Mouse (Mus musculus): ENCODE results near the gene Cluh. TPM values are rescaled to one million over a fixed set of nuclear protein-coding genes. Genes with fewer than 3 reads are reported as not detected.
A peak's percentile ranks its signal among the peaks of the same experiment; 100 is the strongest.

Cluh gene
- total RNA-seq, 1 experiment from 2014 or later = 212 TPM

DNA sequence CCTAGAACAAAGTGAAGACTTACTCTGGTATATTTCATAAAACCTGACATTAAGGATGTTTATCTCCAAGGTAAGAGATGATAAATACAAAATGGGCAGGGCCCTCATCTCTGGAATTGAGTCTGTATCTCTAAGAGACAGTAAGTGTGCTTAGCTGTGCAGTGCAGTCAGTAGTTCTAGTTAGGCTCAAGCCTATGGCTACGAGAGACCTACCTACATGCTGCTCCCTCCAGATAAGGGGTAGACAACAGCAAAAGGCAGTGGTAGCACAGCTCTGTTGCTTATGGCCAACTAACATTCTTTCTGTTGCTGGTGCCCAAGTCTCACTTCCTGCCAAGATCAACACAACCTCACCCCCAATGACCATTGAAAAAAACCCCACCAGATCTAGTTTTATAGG, 24.3 kb downstream of the Cluh start:
- DNase-seq = no peak

DNA sequence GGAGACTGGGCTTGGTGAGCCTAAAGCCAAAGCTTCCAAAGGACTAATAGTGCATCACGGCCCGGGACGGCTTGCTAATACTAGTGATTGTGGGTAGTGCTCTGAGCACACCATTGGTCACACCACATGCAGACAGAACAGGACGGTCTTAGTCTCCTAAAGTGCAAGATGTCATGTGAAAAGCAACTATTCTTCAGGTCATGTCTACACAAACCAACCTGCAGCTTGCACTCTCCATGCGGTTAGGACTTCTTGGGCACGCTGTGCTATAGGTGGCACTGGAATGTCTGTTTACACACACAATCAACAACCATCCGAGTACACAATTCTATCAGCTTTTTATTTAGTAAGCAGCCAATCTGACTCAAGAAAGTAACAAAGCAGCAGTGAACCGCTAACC, 25.4 kb downstream of the Cluh start:
- DNase-seq = no peak

GRCm38 (mm10) chr11:74675156-74675555, 25.9 kb downstream of the Cluh start:
- DNase-seq = no peak

GRCm38 (mm10) chr11:74692151-74692550, 42.9 kb downstream of the Cluh start:
- no peak for DNase-seq

GRCm38 (mm10) chr11:74699505-74699904, 50.2 kb downstream of the Cluh start:
- no peak for DNase-seq

DNA sequence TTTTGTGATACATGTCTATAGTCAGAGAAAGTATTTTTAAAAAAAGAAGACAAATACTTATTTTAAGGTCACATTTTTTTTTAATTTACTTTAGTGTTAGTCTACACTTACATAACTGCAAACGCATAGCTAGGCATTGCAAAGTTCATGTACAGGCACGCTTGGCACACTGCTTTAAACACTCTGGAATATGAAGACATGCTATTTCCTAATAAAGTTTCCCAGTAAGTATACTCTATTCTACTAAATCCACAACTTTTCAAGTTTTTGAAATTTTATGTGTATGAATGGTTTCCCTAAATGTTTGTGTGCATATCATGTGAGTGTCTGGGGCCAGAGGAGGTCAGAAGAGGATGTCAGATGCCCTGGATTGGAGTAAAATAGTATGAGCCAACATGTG, 54.8 kb downstream of the Cluh start:
- no peak for DNase-seq

GRCm38 (mm10) chr11:74708781-74709180, 59.5 kb downstream of the Cluh start:
- no peak for DNase-seq

- no peak for DNase-seq
Measured at GRCm38 (mm10) chr11:74710671-74711070, 61.4 kb downstream of the Cluh start.

DNA sequence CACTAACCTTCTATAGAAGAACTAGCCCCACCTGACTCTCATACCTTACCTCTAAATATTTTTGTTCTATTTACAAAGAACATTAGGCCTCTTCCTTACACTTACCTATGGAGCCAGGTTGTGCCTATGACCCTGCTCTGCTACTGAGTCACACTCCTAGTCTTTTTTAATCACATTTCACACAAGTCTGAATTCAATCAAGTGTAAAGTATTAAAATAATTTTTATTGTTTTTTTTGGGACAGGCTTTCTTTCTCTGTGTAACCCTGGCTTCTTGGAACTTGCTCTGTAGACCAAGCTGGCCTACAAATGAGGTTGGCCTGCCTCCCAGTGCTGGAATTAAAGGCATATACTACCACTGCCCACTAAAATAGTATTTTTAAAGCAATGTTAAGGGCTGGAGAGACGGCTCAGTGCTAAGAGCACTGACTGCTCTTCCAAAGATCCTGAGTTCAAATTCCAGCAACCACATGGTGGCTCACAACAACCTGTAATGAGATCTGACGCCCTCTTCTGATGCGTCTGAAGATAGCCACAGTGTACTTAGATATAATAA, 66.8 kb downstream of the Cluh start:
- DNase-seq = peak; percentile 16

Other genes with a start within 250 kb of the Cluh start
- gene Rap1gap2, start 38.6 kb upstream of the Cluh start, total RNA-seq (2021) = 5.9 and 11.5 TPM in 2 replicates
- gene Ccdc92b, start 29.9 kb upstream of the Cluh start, total RNA-seq (2021) = 3.3 and 4.1 TPM in 2 replicates
- 141 and 192 TPM in 2 replicates for gene Pafah1b1, start 75.2 kb downstream of the Cluh start, total RNA-seq (2021)
- 34.2 and 35.9 TPM in 2 replicates for gene Mettl16, start 121.3 kb downstream of the Cluh start, total RNA-seq (2021)
- 35.5 and 37.7 TPM in 2 replicates for gene Mnt, start 181.4 kb downstream of the Cluh start, total RNA-seq (2021)
- 26.0 and 34.7 TPM in 2 replicates for gene Sgsm2, start 247.6 kb downstream of the Cluh start, total RNA-seq (2021)
- 32.6 and 40.9 TPM in 2 replicates for gene Tsr1, start 248.6 kb downstream of the Cluh start, total RNA-seq (2021)

All from adrenal gland, postnatal 25 days (tissue).